In genomic region chr19:38778805-38779204, GRCm38 (mm10) we compare ENCODE assay signal across 13 mouse cellular contexts. TPM values are rescaled to one million over a fixed set of nuclear protein-coding genes. Genes with fewer than 3 reads are reported as not detected.
DNase-seq lines count a peak whose midpoint lies in the region; ATAC-seq and TF ChIP-seq lines count a peak whose summit lies in the region.
"Had no signal": no experiment of that assay in that cellular context is flagged by ENCODE, and none has a peak within 500 bp of the region (broad histone marks: within the 10 kb centered on the region; RNA-seq: fewer than 3 reads in every experiment).

No protein-coding gene starts in this region.

- no peaks in the 10 kb centered on the region for H3K4me1 ChIP-seq in forebrain, embryonic 14.5 days (ENCODE audit: control insufficient read depth, insufficient read depth, low read length)
- no peaks in the 10 kb centered on the region for H3K4me1 ChIP-seq in forebrain, embryonic 12.5 days
- H3K4me1 ChIP-seq in lung, postnatal 0 days (ENCODE audit: insufficient read depth, low read depth, low read length): no peaks in the 10 kb centered on the region
- H3K4me1 ChIP-seq in neural tube, embryonic 15.5 days: no peaks in the 10 kb centered on the region
- H3K4me1 ChIP-seq: forebrain, embryonic 10.5 days; heart, embryonic 13.5 days had no signal

- H3K36me3 ChIP-seq in forebrain, embryonic 14.5 days (ENCODE audit: control insufficient read depth, insufficient read depth, low read length): 0 out of 2 replicates have a peak, but pooled peaks cover 6% of the 10 kb centered on the region
- H3K36me3 ChIP-seq in forebrain, embryonic 12.5 days (replicated peaks): 0 out of 2 replicates have a peak, but pooled peaks cover 2% of the 10 kb centered on the region
- no peaks in the 10 kb centered on the region for H3K36me3 ChIP-seq in lung, postnatal 0 days (ENCODE audit: insufficient read depth, low read length)
- H3K36me3 ChIP-seq in neural tube, embryonic 15.5 days: 0 out of 2 replicates have a peak, but pooled peaks cover 4% of the 10 kb centered on the region

- ATAC-seq in forebrain, embryonic 14.5 days: no peak
- no peak for ATAC-seq in forebrain, embryonic 12.5 days (ENCODE audit: low FRiP score)
- ATAC-seq in lung, postnatal 0 days: no peak
- no peak for ATAC-seq in neural tube, embryonic 15.5 days (ENCODE audit: low FRiP score)

- no peak for TF ChIP-seq CTCF in lung, postnatal 0 days (IDR thresholded peaks at IDR 0.05)

- no peaks in the 10 kb centered on the region for H3K9me3 ChIP-seq in forebrain, embryonic 14.5 days (replicated peaks; ENCODE audit: control insufficient read depth, low read length)
- no peaks in the 10 kb centered on the region for H3K9me3 ChIP-seq in forebrain, embryonic 12.5 days
- no peaks in the 10 kb centered on the region for H3K9me3 ChIP-seq in lung, postnatal 0 days (ENCODE audit: low read length)
- no peaks in the 10 kb centered on the region for H3K9me3 ChIP-seq in neural tube, embryonic 15.5 days (replicated peaks)
- H3K9me3 ChIP-seq: forebrain, embryonic 10.5 days; heart, embryonic 13.5 days had no signal

- no peak overlapping the region for H3K9ac ChIP-seq in forebrain, embryonic 14.5 days (ENCODE audit: low read length)
- no peak overlapping the region for H3K9ac ChIP-seq in forebrain, embryonic 12.5 days
- no peak overlapping the region for H3K9ac ChIP-seq in lung, postnatal 0 days (replicated peaks; ENCODE audit: low read depth)
- H3K9ac ChIP-seq in neural tube, embryonic 15.5 days (replicated peaks): no peak overlapping the region
- H3K9ac ChIP-seq: heart, embryonic 13.5 days had no signal

- H3K27me3 ChIP-seq in forebrain, embryonic 14.5 days (replicated peaks; ENCODE audit: control insufficient read depth, insufficient read depth, low read length): no peaks in the 10 kb centered on the region
- no peaks in the 10 kb centered on the region for H3K27me3 ChIP-seq in forebrain, embryonic 12.5 days
- H3K27me3 ChIP-seq in lung, postnatal 0 days (replicated peaks; ENCODE audit: insufficient read depth, low read length): no peaks in the 10 kb centered on the region
- H3K27me3 ChIP-seq in neural tube, embryonic 15.5 days (replicated peaks): no peaks in the 10 kb centered on the region
- H3K27me3 ChIP-seq: heart, embryonic 13.5 days had no signal

- no peak overlapping the region for H3K27ac ChIP-seq in forebrain, embryonic 14.5 days (ENCODE audit: low read depth, low read length)
- no peak overlapping the region for H3K27ac ChIP-seq in forebrain, embryonic 12.5 days
- no peak overlapping the region for H3K27ac ChIP-seq in lung, postnatal 0 days (ENCODE audit: low read length)
- H3K27ac ChIP-seq in neural tube, embryonic 15.5 days (replicated peaks): no peak overlapping the region
- H3K27ac ChIP-seq: forebrain, embryonic 10.5 days; heart, embryonic 13.5 days had no signal

- peak; percentile 14 for DNase-seq in forebrain, embryonic 14.5 days (ENCODE audit: low spot score)
- DNase-seq in lung, postnatal 0 days (ENCODE audit: low spot score): peak; percentile 26
- DNase-seq in lung, postnatal 36 days: no peak
- peak; percentile 45 for DNase-seq in fat pad, adult 2 months (ENCODE audit: extremely low read depth, low read depth, low spot score)
- DNase-seq in left cerebral cortex, adult 9 months (ENCODE audit: low spot score in 2 of 2): peak; percentile 16 to 32
- DNase-seq in adrenal gland, adult 8-10 months: no peak
- DNase-seq: kidney, postnatal 14 days; thymus, postnatal 14 days had no signal

- no peak for TF ChIP-seq EP300 in lung, postnatal 0 days (IDR thresholded peaks at IDR 0.05)

- H3K4me2 ChIP-seq in forebrain, embryonic 14.5 days (ENCODE audit: low read length): no peak overlapping the region
- no peak overlapping the region for H3K4me2 ChIP-seq in forebrain, embryonic 12.5 days
- H3K4me2 ChIP-seq in lung, postnatal 0 days (replicated peaks; ENCODE audit: low read depth, low read length): no peak overlapping the region
- no peak overlapping the region for H3K4me2 ChIP-seq in neural tube, embryonic 15.5 days
- H3K4me2 ChIP-seq: heart, embryonic 13.5 days; liver, embryonic 11.5 days had no signal

- no peak overlapping the region for H3K4me3 ChIP-seq in forebrain, embryonic 14.5 days (ENCODE audit: low read depth, low read length)
- H3K4me3 ChIP-seq in forebrain, embryonic 12.5 days (replicated peaks): no peak overlapping the region
- no peak overlapping the region for H3K4me3 ChIP-seq in lung, postnatal 0 days (ENCODE audit: low read depth, low read length)
- H3K4me3 ChIP-seq in neural tube, embryonic 15.5 days (replicated peaks): no peak overlapping the region
- H3K4me3 ChIP-seq: forebrain, embryonic 10.5 days; heart, embryonic 13.5 days had no signal

- 58% methylated on average over 2 of the region's 2 CpGs for WGBS in forebrain, embryonic 14.5 days
- WGBS in forebrain, embryonic 12.5 days: 79% methylated on average over 2 of the region's 2 CpGs
- WGBS in lung, postnatal 0 days: 40% methylated on average over 2 of the region's 2 CpGs
- 65% methylated on average over 2 of the region's 2 CpGs for WGBS in neural tube, embryonic 15.5 days

RNA-seq across cellular contexts. Expression of gene Noc3l, which starts 40.2 kb away (rescaled TPM):
- 6.4 and 6.9 TPM in 2 replicates for polyA plus RNA-seq in forebrain, embryonic 14.5 days (2014; fragmentation: Nextera tagmentation; extraction: Ambion mirVana)
- 9.8 and 11.8 TPM in 2 replicates for polyA plus RNA-seq in forebrain, embryonic 12.5 days (2016; fragmentation: Nextera tagmentation; extraction: Ambion mirVana)
- polyA plus RNA-seq in lung, postnatal 0 days (2015; fragmentation: Nextera tagmentation; extraction: Ambion mirVana): 1.9 and 2.3 TPM in 2 replicates
- 10 to 100 TPM; 15.2 to 20.5 (median 16.4) TPM for total RNA-seq in adrenal gland, adult 8-10 months (2022)
- 4.3 and 5.3 TPM in 2 replicates for polyA plus RNA-seq in neural tube, embryonic 15.5 days (2015; fragmentation: Nextera tagmentation; extraction: Ambion mirVana)

RNA-seq across cellular contexts. Expression of gene Tbc1d12, which starts 57.6 kb away (rescaled TPM):
- 5.9 and 6.2 TPM in 2 replicates for polyA plus RNA-seq in forebrain, embryonic 14.5 days (2014; fragmentation: Nextera tagmentation; extraction: Ambion mirVana)
- polyA plus RNA-seq in forebrain, embryonic 12.5 days (2016; fragmentation: Nextera tagmentation; extraction: Ambion mirVana): 3.8 and 4.1 TPM in 2 replicates
- 2.8 and 3.3 TPM in 2 replicates for polyA plus RNA-seq in lung, postnatal 0 days (2015; fragmentation: Nextera tagmentation; extraction: Ambion mirVana)
- total RNA-seq in adrenal gland, adult 8-10 months (2022): 10 to 100 TPM in 3 of 4 experiments, 1 to 10 TPM in 1; 9.0 to 12.1 (median 11.8) TPM
- 5.7 TPM in 2 replicates for polyA plus RNA-seq in neural tube, embryonic 15.5 days (2015; fragmentation: Nextera tagmentation; extraction: Ambion mirVana)

Comparison
In these comparisons a context has a peak if more than half of its experiments do, and no peak if none do; other contexts are left out.
1. DNase-seq: peak in forebrain, embryonic 14.5 days (single experiment), lung, postnatal 0 days (single experiment), fat pad, adult 2 months (single experiment) and left cerebral cortex, adult 9 months (2 of 2); none in lung, postnatal 36 days (single experiment) and adrenal gland, adult 8-10 months (single experiment).